Mouse (Mus musculus): Measurements from ENCODE around the gene Myo7a. TPM values are rescaled to one million over a fixed set of nuclear protein-coding genes. Genes with fewer than 3 reads are reported as not detected.

The Myo7a gene
- total and polyA plus RNA-seq, 3 experiments = 11.3 to 28.0 (median 12.9) TPM

DNA sequence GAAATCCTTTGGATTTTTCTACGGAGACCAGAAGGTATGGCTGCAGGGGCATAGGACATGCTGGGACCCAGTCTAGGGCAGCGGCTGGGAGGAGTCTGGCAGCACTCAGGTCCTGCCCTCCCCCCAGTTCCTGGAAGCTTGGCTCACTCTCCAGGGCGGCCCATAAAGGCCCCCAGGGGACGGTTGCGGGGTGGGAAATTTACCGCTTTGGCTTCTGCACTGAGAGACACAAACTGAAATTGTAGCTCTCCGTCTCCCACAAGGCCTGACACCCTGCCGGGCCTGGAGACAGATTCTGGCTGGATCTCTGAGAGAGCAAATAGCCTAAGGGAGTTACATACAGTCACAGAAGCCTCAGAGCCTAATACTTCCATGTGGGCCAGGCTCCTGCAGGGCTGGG is 33.1 kb upstream of the Myo7a start:
- in situ Hi-C loops (cut with MboI; ENCODE audit: low pct_ligation_motif_present, low pct_unique_long_range_greater_than_20kb, low sequenced_read_pairs) (loop anchor here (25.0 kb wide), 1 partner anchor 285 kb away; the partner anchor contains the start of gene Gucy2d), dilution Hi-C loops (cut with MboI; ENCODE audit: extremely low pct_ligation_motif_present, extremely low pct_unique_long_range_greater_than_20kb, low sequenced_read_pairs) (no loop called here)
- Histone ChIP-seq H3K9ac (ENCODE audit: insufficient read depth, low read depth) (no peak overlapping the region), H3K4me2 (ENCODE audit: insufficient read depth, low read depth, poor library complexity, severe bottlenecking) (no peak overlapping the region), H3K4me1 (ENCODE audit: control insufficient read depth in 1 of 2, insufficient read depth in 2 of 2) (peaks cover under 1 to 23% of the 10 kb centered on the region in 2 experiments; a peak in 3 of 4 replicates), H3K27me3 (replicated peaks) (peaks cover 10% of the 10 kb centered on the region), H3K27ac (ENCODE audit: insufficient read depth, low read depth) (no peak overlapping the region), H3K9me3 (replicated peaks; ENCODE audit: low read length) (no peaks in the 10 kb centered on the region), H3K36me3 (replicated peaks in 1 of 2; ENCODE audit: control insufficient read depth in 1 of 2, insufficient read depth in 1 of 2, low read length in 1 of 2) (no peaks in the 10 kb centered on the region), H3K79me2 (replicated peaks; ENCODE audit: control insufficient read depth, extremely low read depth, insufficient read depth, poor library complexity, severe bottlenecking) (no peaks in the 10 kb centered on the region), H3K4me3 (replicated peaks in 1 of 3; ENCODE audit: low read depth in 2 of 3, low read length in 2 of 3, poor library complexity in 1 of 3) (no peak overlapping the region)
- TF ChIP-seq ZC3H11A (IDR thresholded peaks at IDR 0.05; ENCODE audit: low read depth, low read length) (no peak), TBP (conservative IDR thresholded peaks at IDR 0.05; ENCODE audit: low read depth, low read length) (no peak), RAD21 (IDR thresholded peaks at IDR 0.05; ENCODE audit: low read depth, low read length) (no peak), MAZ (IDR thresholded peaks at IDR 0.05; ENCODE audit: low read depth, low read length) (no peak), EP300 (IDR thresholded peaks at IDR 0.05; ENCODE audit: low read length) (no peak), BHLHE40 (IDR thresholded peaks at IDR 0.05; ENCODE audit: low read depth, low read length) (no peak), USF2 (conservative IDR thresholded peaks at IDR 0.05; ENCODE audit: low read depth, low read length) (no peak), CTCF (conservative IDR thresholded peaks at IDR 0.05 in 1 of 2, IDR thresholded peaks at IDR 0.05 in 1 of 2; ENCODE audit: low read depth in 2 of 2, low read length in 2 of 2) (no peak), MAX (IDR thresholded peaks at IDR 0.05; ENCODE audit: low read length) (no peak), POLR2AphosphoS2 (IDR thresholded peaks at IDR 0.05; ENCODE audit: low read depth, low read length) (no peak), HCFC1 (IDR thresholded peaks at IDR 0.05; ENCODE audit: low read depth, low read length) (no peak), ZNF384 (IDR thresholded peaks at IDR 0.05; ENCODE audit: low read depth, low read length) (no peak), UBTF (IDR thresholded peaks at IDR 0.05; ENCODE audit: low read depth, low read length) (no peak)
- no peak for DNase-seq (ENCODE audit: extremely low read depth)

DNA sequence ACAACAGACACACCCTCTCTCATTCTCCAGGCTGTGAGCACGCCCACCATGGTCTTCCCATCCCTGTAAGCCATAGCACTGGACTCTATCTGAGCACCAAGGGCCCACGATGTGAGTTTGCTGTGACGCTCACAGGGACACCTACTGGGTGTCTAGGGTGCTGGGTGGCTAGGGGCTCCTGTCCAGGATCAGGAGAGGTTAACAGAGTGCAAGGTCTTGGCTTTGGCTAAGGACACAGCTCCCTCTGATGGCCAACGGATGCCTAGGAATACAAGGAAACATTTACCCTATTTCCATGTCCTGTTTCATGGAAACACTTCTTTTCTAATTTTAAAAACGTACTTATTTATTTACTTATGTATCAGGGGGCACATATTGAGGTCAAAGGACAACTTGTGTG is 31.2 kb upstream of the Myo7a start:
- TF ChIP-seq ELF1 (IDR thresholded peaks at IDR 0.05; ENCODE audit: low read depth, low read length) = no peak
- TF ChIP-seq USF1 (IDR thresholded peaks at IDR 0.05; ENCODE audit: low read depth, low read length) = no peak
- TF ChIP-seq JUN (IDR thresholded peaks at IDR 0.05; ENCODE audit: insufficient read depth, low read depth, low read length) = no peak
- no peak for TF ChIP-seq NRF1 (IDR thresholded peaks at IDR 0.05; ENCODE audit: low read depth, low read length)
- TF ChIP-seq POLR2AphosphoS2 (IDR thresholded peaks at IDR 0.05; ENCODE audit: low read depth, low read length) = no peak
- TF ChIP-seq ZC3H11A (IDR thresholded peaks at IDR 0.05; ENCODE audit: low read depth, low read length) = no peak
- no peak for TF ChIP-seq ETS1 (conservative IDR thresholded peaks at IDR 0.05; ENCODE audit: low read depth, low read length)
- no peak for TF ChIP-seq MEF2A (IDR thresholded peaks at IDR 0.05; ENCODE audit: borderline replicate concordance, low read depth, low read length)
- no peak for TF ChIP-seq EP300 (IDR thresholded peaks at IDR 0.05; ENCODE audit: low read length)
- TF ChIP-seq CHD1 (IDR thresholded peaks at IDR 0.05; ENCODE audit: low read depth, low read length) = no peak
- TF ChIP-seq MAZ (IDR thresholded peaks at IDR 0.05; ENCODE audit: low read depth, low read length) = no peak
- TF ChIP-seq CTCF (conservative IDR thresholded peaks at IDR 0.05 in 1 of 2, IDR thresholded peaks at IDR 0.05 in 1 of 2; ENCODE audit: low read depth in 2 of 2, low read length in 2 of 2) = peak in 1 of 2 experiments; percentile 52; a peak in 2 of 4 replicates
- peak; percentile 48 for TF ChIP-seq RAD21 (IDR thresholded peaks at IDR 0.05; ENCODE audit: low read depth, low read length)
- Histone ChIP-seq H3K4me1 (ENCODE audit: control insufficient read depth in 1 of 2, insufficient read depth in 2 of 2) (peaks cover 9 to 14% of the 10 kb centered on the region in 2 experiments), H3K27me3 (replicated peaks) (peaks cover 10% of the 10 kb centered on the region), H3K79me2 (replicated peaks; ENCODE audit: control insufficient read depth, extremely low read depth, insufficient read depth, poor library complexity, severe bottlenecking) (no peaks in the 10 kb centered on the region), H3K4me3 (replicated peaks in 1 of 3; ENCODE audit: low read depth in 2 of 3, low read length in 2 of 3, poor library complexity in 1 of 3) (no peak overlapping the region), H3K4me2 (ENCODE audit: insufficient read depth, low read depth, poor library complexity, severe bottlenecking) (no peak overlapping the region), H3K9ac (ENCODE audit: insufficient read depth, low read depth) (no peak overlapping the region), H3K9me3 (replicated peaks; ENCODE audit: low read length) (no peaks in the 10 kb centered on the region), H3K36me3 (replicated peaks in 1 of 2; ENCODE audit: control insufficient read depth in 1 of 2, insufficient read depth in 1 of 2, low read length in 1 of 2) (no peaks in the 10 kb centered on the region), H3K27ac (ENCODE audit: insufficient read depth, low read depth) (no peak overlapping the region)
- dilution Hi-C loops (cut with MboI; ENCODE audit: extremely low pct_ligation_motif_present, extremely low pct_unique_long_range_greater_than_20kb, low sequenced_read_pairs) (no loop called here), in situ Hi-C loops (cut with MboI; ENCODE audit: low pct_ligation_motif_present, low pct_unique_long_range_greater_than_20kb, low sequenced_read_pairs) (loop anchor here (25.0 kb wide), 1 partner anchor 287 kb away; the partner anchor contains the start of gene Gucy2d)
- DNase-seq (ENCODE audit: extremely low read depth) = no peak

All from CH12.LX (cell line).